Mouse (Mus musculus): ENCODE results near the gene Lpin3. TPM values are rescaled to one million over a fixed set of nuclear protein-coding genes. Genes with fewer than 3 reads are reported as not detected.

Lpin3 gene
- total and polyA plus RNA-seq, 3 experiments = 1.1 TPM; not detected in 2

- Histone ChIP-seq H3K4me1 (ENCODE audit: control insufficient read depth in 1 of 2, insufficient read depth in 2 of 2) (peaks cover 0 to 19% of the 10 kb centered on the region in 2 experiments; a peak in 1 of 4 replicates), H3K79me2 (replicated peaks; ENCODE audit: control insufficient read depth, extremely low read depth, insufficient read depth, poor library complexity, severe bottlenecking) (no peaks in the 10 kb centered on the region), H3K9me3 (replicated peaks; ENCODE audit: low read length) (no peaks in the 10 kb centered on the region), H3K4me2 (ENCODE audit: insufficient read depth, low read depth, poor library complexity, severe bottlenecking) (no peak overlapping the region), H3K27ac (ENCODE audit: insufficient read depth, low read depth) (no peak overlapping the region), H3K4me3 (replicated peaks in 1 of 3; ENCODE audit: low read depth in 2 of 3, low read length in 2 of 3, poor library complexity in 1 of 3) (no peak overlapping the region), H3K9ac (ENCODE audit: insufficient read depth, low read depth) (no peak overlapping the region), H3K27me3 (replicated peaks) (no peaks in the 10 kb centered on the region), H3K36me3 (replicated peaks in 1 of 2; ENCODE audit: control insufficient read depth in 1 of 2, insufficient read depth in 1 of 2, low read length in 1 of 2) (peaks cover 48 to 83% of the 10 kb centered on the region in 2 experiments)
- dilution Hi-C loops (cut with MboI; ENCODE audit: extremely low pct_ligation_motif_present, extremely low pct_unique_long_range_greater_than_20kb, low sequenced_read_pairs) (no loop called here), in situ Hi-C loops (cut with MboI; ENCODE audit: low pct_ligation_motif_present, low pct_unique_long_range_greater_than_20kb, low sequenced_read_pairs) (no loop called here)
- TF ChIP-seq IRF4 (IDR thresholded peaks at IDR 0.05; ENCODE audit: low read depth, low read length) = no peak
- TF ChIP-seq MAX (IDR thresholded peaks at IDR 0.05; ENCODE audit: low read length) = no peak
- TF ChIP-seq ZNF384 (IDR thresholded peaks at IDR 0.05; ENCODE audit: low read depth, low read length) = no peak
- TF ChIP-seq E2F4 (IDR thresholded peaks at IDR 0.05; ENCODE audit: insufficient replicate concordance, low read depth, low read length) = no peak
- TF ChIP-seq RAD21 (IDR thresholded peaks at IDR 0.05; ENCODE audit: low read depth, low read length) = no peak
- TF ChIP-seq ZKSCAN1 (IDR thresholded peaks at IDR 0.05; ENCODE audit: borderline replicate concordance, low read depth, low read length) = no peak
- no peak for TF ChIP-seq KAT2A (IDR thresholded peaks at IDR 0.05; ENCODE audit: insufficient replicate concordance, low read length)
- no peak for TF ChIP-seq ELF1 (IDR thresholded peaks at IDR 0.05; ENCODE audit: low read depth, low read length)
- no peak for TF ChIP-seq PAX5 (IDR thresholded peaks at IDR 0.05; ENCODE audit: low read length)
- no peak for TF ChIP-seq CTCF (conservative IDR thresholded peaks at IDR 0.05 in 1 of 2, IDR thresholded peaks at IDR 0.05 in 1 of 2; ENCODE audit: low read depth in 2 of 2, low read length in 2 of 2)
- TF ChIP-seq JUND (conservative IDR thresholded peaks at IDR 0.05; ENCODE audit: low read depth, low read length) = no peak
- TF ChIP-seq USF1 (IDR thresholded peaks at IDR 0.05; ENCODE audit: low read depth, low read length) = no peak
- TF ChIP-seq USF2 (conservative IDR thresholded peaks at IDR 0.05; ENCODE audit: low read depth, low read length) = no peak
- no peak for TF ChIP-seq TCF12 (IDR thresholded peaks at IDR 0.05; ENCODE audit: low read depth, low read length)
- DNase-seq (ENCODE audit: extremely low read depth) = no peak
Observed at GRCm38 (mm10) chr2:160954541-160954940, 74.1 kb downstream of the Lpin3 start.

- TF ChIP-seq CTCF (conservative IDR thresholded peaks at IDR 0.05 in 1 of 2, IDR thresholded peaks at IDR 0.05 in 1 of 2; ENCODE audit: low read depth in 2 of 2, low read length in 2 of 2) = peak; percentile 14 to 46; a peak in 2 of 4 replicates
- TF ChIP-seq E2F4 (IDR thresholded peaks at IDR 0.05; ENCODE audit: insufficient replicate concordance, low read depth, low read length) = no peak
- no peak for TF ChIP-seq KAT2A (IDR thresholded peaks at IDR 0.05; ENCODE audit: insufficient replicate concordance, low read length)
- Histone ChIP-seq H3K36me3 (replicated peaks in 1 of 2; ENCODE audit: control insufficient read depth in 1 of 2, insufficient read depth in 1 of 2, low read length in 1 of 2) (peaks cover 44 to 83% of the 10 kb centered on the region in 2 experiments), H3K27ac (ENCODE audit: insufficient read depth, low read depth) (no peak overlapping the region), H3K79me2 (replicated peaks; ENCODE audit: control insufficient read depth, extremely low read depth, insufficient read depth, poor library complexity, severe bottlenecking) (no peaks in the 10 kb centered on the region), H3K9me3 (replicated peaks; ENCODE audit: low read length) (no peaks in the 10 kb centered on the region), H3K4me2 (ENCODE audit: insufficient read depth, low read depth, poor library complexity, severe bottlenecking) (no peak overlapping the region), H3K4me1 (ENCODE audit: control insufficient read depth in 1 of 2, insufficient read depth in 2 of 2) (peaks cover 0 to 19% of the 10 kb centered on the region in 2 experiments; a peak in 1 of 4 replicates), H3K4me3 (replicated peaks in 1 of 3; ENCODE audit: low read depth in 2 of 3, low read length in 2 of 3, poor library complexity in 1 of 3) (no peak overlapping the region), H3K9ac (ENCODE audit: insufficient read depth, low read depth) (no peak overlapping the region), H3K27me3 (replicated peaks) (no peaks in the 10 kb centered on the region)
- in situ Hi-C loops (cut with MboI; ENCODE audit: low pct_ligation_motif_present, low pct_unique_long_range_greater_than_20kb, low sequenced_read_pairs) = no loop called here
- dilution Hi-C loops (cut with MboI; ENCODE audit: extremely low pct_ligation_motif_present, extremely low pct_unique_long_range_greater_than_20kb, low sequenced_read_pairs) = no loop called here
- DNase-seq (ENCODE audit: extremely low read depth) = no peak
Observed at GRCm38 (mm10) chr2:160955331-160955730, 74.9 kb downstream of the Lpin3 start.

Other genes with a start within 250 kb of the Lpin3 start
- 91.3 and 150 TPM in 2 replicates for gene Top1, start 234.8 kb upstream of the Lpin3 start, total RNA-seq (2012; rRNA removed)
- 89.8 and 91.4 TPM in 2 replicates for gene Top1, start 234.8 kb upstream of the Lpin3 start, total RNA-seq (2014; rRNA removed)
- 299 and 312 TPM in 2 replicates for gene Top1, start 234.8 kb upstream of the Lpin3 start, polyA plus RNA-seq (2012; ENCODE audit: insufficient read length, low read depth)
- 16.9 and 28.1 TPM in 2 replicates for gene Plcg1, start 149.4 kb upstream of the Lpin3 start, total RNA-seq (2012; rRNA removed)
- gene Plcg1, start 149.4 kb upstream of the Lpin3 start, total RNA-seq (2014; rRNA removed) = 15.5 and 16.1 TPM in 2 replicates
- gene Plcg1, start 149.4 kb upstream of the Lpin3 start, polyA plus RNA-seq (2012; ENCODE audit: insufficient read length, low read depth) = 16.6 and 17.6 TPM in 2 replicates
- gene Zhx3, start 7.7 kb upstream of the Lpin3 start, total RNA-seq (2012; rRNA removed) = 3.7 and 4.2 TPM in 2 replicates
- gene Zhx3, start 7.7 kb upstream of the Lpin3 start, total RNA-seq (2014; rRNA removed) = 1.3 and 1.7 TPM in 2 replicates
- 2.6 and 4.4 TPM in 2 replicates for gene Zhx3, start 7.7 kb upstream of the Lpin3 start, polyA plus RNA-seq (2012; ENCODE audit: insufficient read length, low read depth)
- gene Emilin3, start 31.7 kb downstream of the Lpin3 start, total RNA-seq (2012; rRNA removed) = not detected in 2 replicates
- gene Emilin3, start 31.7 kb downstream of the Lpin3 start, total RNA-seq (2014; rRNA removed) = not detected in 2 replicates
- not detected in 2 replicates for gene Emilin3, start 31.7 kb downstream of the Lpin3 start, polyA plus RNA-seq (2012; ENCODE audit: insufficient read length, low read depth)
- gene Chd6, start 228.4 kb downstream of the Lpin3 start, total RNA-seq (2012; rRNA removed) = 17.1 and 19.7 TPM in 2 replicates
- 9.4 and 10.8 TPM in 2 replicates for gene Chd6, start 228.4 kb downstream of the Lpin3 start, total RNA-seq (2014; rRNA removed)
- gene Chd6, start 228.4 kb downstream of the Lpin3 start, polyA plus RNA-seq (2012; ENCODE audit: insufficient read length, low read depth) = 12.9 and 14.0 TPM in 2 replicates

Data from CH12.LX (cell line).